Mouse (Mus musculus) heart, adult 2 months (tissue): ENCODE measurements around the gene Ambp.

ENCODE experiments used
- CTCF ChIP-seq: fragments of 200-600 bp; IDR thresholded peaks from 2 replicates; pipeline ENCODE4 v1.8.1; 2022; ENCODE audit warnings: antibody characterized with exemption, mild to moderate bottlenecking, moderate library complexity
- POLR2A ChIP-seq: fragments of 200-500 bp; IDR thresholded peaks from 2 replicates; pipeline ENCODE4 v1.6.1; 2011; ENCODE audit warnings: mild to moderate bottlenecking, low read depth, low read length, control low read depth; ENCODE audit not compliant: insufficient read depth

GRCm38 (mm10) chr4:63102025-63102424 is 52.6 kb downstream of the Ambp start:
- TF ChIP-seq POLR2A (no peak), CTCF (no peak)
